Mouse (Mus musculus): Measurements from ENCODE around the gene Srms. TPM values are rescaled to one million over a fixed set of nuclear protein-coding genes. Genes with fewer than 3 reads are reported as not detected.

The Srms gene
- polyA plus RNA-seq, 1 experiment, result 0.50 TPM

- peaks cover 2% of the 10 kb centered on the region; the same call in 1 of the 2 replicates for H3K4me1 ChIP-seq (ENCODE audit: control insufficient read depth, insufficient read depth, low read length)
- peak overlapping the region; percentile 24; the same call in 1 of the 2 replicates for H3K27ac ChIP-seq (ENCODE audit: insufficient read depth, low read length)
- TF ChIP-seq POLR2A (IDR thresholded peaks at IDR 0.05; ENCODE audit: extremely low read depth, insufficient read depth, low read length) (no peak), CTCF (IDR thresholded peaks at IDR 0.05; ENCODE audit: extremely low read depth, insufficient read depth, low read length) (peak; percentile 94)
- H3K4me3 ChIP-seq (ENCODE audit: insufficient read depth, low read length), result peak overlapping the region; percentile 57
These were observed 26.4 kb downstream of the Srms start for GRCm38 (mm10) chr2:181186635-181187034.

GRCm38 (mm10) chr2:181180898-181181297 is 32.1 kb downstream of the Srms start:
- H3K4me3 ChIP-seq (ENCODE audit: insufficient read depth, low read length), result no peak overlapping the region
- H3K4me1 ChIP-seq (ENCODE audit: control insufficient read depth, insufficient read depth, low read length), result no peaks in the 10 kb centered on the region
- no peak overlapping the region for H3K27ac ChIP-seq (ENCODE audit: insufficient read depth, low read length)
- TF ChIP-seq CTCF (IDR thresholded peaks at IDR 0.05; ENCODE audit: extremely low read depth, insufficient read depth, low read length) (no peak), POLR2A (IDR thresholded peaks at IDR 0.05; ENCODE audit: extremely low read depth, insufficient read depth, low read length) (no peak)

DNA sequence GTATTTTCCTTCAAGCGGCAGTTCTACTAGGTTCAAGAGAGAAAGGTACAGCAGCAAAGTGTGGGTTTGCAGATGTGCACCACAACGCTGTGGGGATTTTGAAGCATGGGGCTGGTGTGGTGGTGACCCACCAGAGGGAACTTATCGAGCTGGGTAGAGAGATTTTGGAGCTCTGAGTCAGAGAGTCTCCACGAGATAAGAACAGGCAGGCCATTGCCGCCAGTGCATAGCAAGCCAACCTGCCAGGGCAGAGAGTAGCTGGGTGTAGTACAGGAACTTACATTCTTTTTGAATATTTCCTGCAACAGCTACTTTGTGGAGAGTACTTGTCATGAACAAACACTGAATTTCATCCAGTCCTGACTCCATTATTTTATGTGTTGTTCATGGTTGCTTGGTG is 34.5 kb downstream of the Srms start:
- Histone ChIP-seq H3K4me3 (ENCODE audit: insufficient read depth, low read length) (no peak overlapping the region), H3K27ac (ENCODE audit: insufficient read depth, low read length) (no peak overlapping the region), H3K4me1 (ENCODE audit: control insufficient read depth, insufficient read depth, low read length) (no peaks in the 10 kb centered on the region; the same call in 1 of the 2 replicates)
- no peak for TF ChIP-seq CTCF (IDR thresholded peaks at IDR 0.05; ENCODE audit: extremely low read depth, insufficient read depth, low read length)
- no peak for TF ChIP-seq POLR2A (IDR thresholded peaks at IDR 0.05; ENCODE audit: extremely low read depth, insufficient read depth, low read length)

- Histone ChIP-seq H3K4me1 (ENCODE audit: control insufficient read depth, insufficient read depth, low read length) (no peaks in the 10 kb centered on the region; the same call in 1 of the 2 replicates), H3K27ac (ENCODE audit: insufficient read depth, low read length) (no peak overlapping the region), H3K4me3 (ENCODE audit: insufficient read depth, low read length) (no peak overlapping the region)
- no peak for TF ChIP-seq POLR2A (IDR thresholded peaks at IDR 0.05; ENCODE audit: extremely low read depth, insufficient read depth, low read length)
- no peak for TF ChIP-seq CTCF (IDR thresholded peaks at IDR 0.05; ENCODE audit: extremely low read depth, insufficient read depth, low read length)
These were observed 35.0 kb downstream of the Srms start for GRCm38 (mm10) chr2:181178015-181178414.

- no peaks in the 10 kb centered on the region; the same call in 1 of the 2 replicates for H3K4me1 ChIP-seq (ENCODE audit: control insufficient read depth, insufficient read depth, low read length)
- H3K4me3 ChIP-seq (ENCODE audit: insufficient read depth, low read length), result no peak overlapping the region
- TF ChIP-seq POLR2A (IDR thresholded peaks at IDR 0.05; ENCODE audit: extremely low read depth, insufficient read depth, low read length) (no peak), CTCF (IDR thresholded peaks at IDR 0.05; ENCODE audit: extremely low read depth, insufficient read depth, low read length) (no peak)
- H3K27ac ChIP-seq (ENCODE audit: insufficient read depth, low read length), result no peak overlapping the region; the same call in 1 of the 2 replicates
These were observed 38.3 kb downstream of the Srms start for GRCm38 (mm10) chr2:181174646-181175045.

- Histone ChIP-seq H3K27ac (ENCODE audit: insufficient read depth, low read length) (no peak overlapping the region), H3K4me3 (ENCODE audit: insufficient read depth, low read length) (no peak overlapping the region), H3K4me1 (ENCODE audit: control insufficient read depth, insufficient read depth, low read length) (no peaks in the 10 kb centered on the region)
- TF ChIP-seq POLR2A (IDR thresholded peaks at IDR 0.05; ENCODE audit: extremely low read depth, insufficient read depth, low read length) (no peak), CTCF (IDR thresholded peaks at IDR 0.05; ENCODE audit: extremely low read depth, insufficient read depth, low read length) (no peak)
These were observed 46.5 kb downstream of the Srms start for GRCm38 (mm10) chr2:181166469-181166868.

- H3K4me1 ChIP-seq (ENCODE audit: control insufficient read depth, insufficient read depth, low read length), result peaks cover 14% of the 10 kb centered on the region
- H3K27ac ChIP-seq (ENCODE audit: insufficient read depth, low read length), result no peak overlapping the region
- H3K4me3 ChIP-seq (ENCODE audit: insufficient read depth, low read length), result no peak overlapping the region
- no peak for TF ChIP-seq POLR2A (IDR thresholded peaks at IDR 0.05; ENCODE audit: extremely low read depth, insufficient read depth, low read length)
- no peak for TF ChIP-seq CTCF (IDR thresholded peaks at IDR 0.05; ENCODE audit: extremely low read depth, insufficient read depth, low read length)
These were observed 52.2 kb downstream of the Srms start for GRCm38 (mm10) chr2:181160821-181161220.

DNA sequence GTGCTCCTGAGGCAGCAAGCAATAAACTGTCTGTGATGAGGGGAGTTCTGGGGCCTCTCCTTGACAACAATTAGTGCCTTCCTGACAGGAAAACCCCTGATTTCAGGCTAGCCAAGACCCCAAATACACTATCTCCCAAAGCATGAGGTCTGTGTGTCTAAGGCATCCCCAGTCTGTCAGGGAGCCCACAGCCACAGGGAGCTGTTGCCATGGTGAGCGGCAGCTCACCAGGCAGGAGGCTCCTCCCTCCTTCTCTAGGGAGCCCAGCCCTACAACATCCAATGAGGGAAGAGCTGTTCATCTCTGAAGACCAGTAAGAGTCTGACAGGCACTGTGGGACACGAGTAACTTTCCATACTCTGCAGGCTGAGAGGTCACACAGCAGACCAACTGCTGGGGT is 53.2 kb downstream of the Srms start:
- Histone ChIP-seq H3K4me3 (ENCODE audit: insufficient read depth, low read length) (no peak overlapping the region; the same call in 1 of the 2 replicates), H3K27ac (ENCODE audit: insufficient read depth, low read length) (peak overlapping the region; percentile 96), H3K4me1 (ENCODE audit: control insufficient read depth, insufficient read depth, low read length) (peaks cover 14% of the 10 kb centered on the region)
- TF ChIP-seq POLR2A (IDR thresholded peaks at IDR 0.05; ENCODE audit: extremely low read depth, insufficient read depth, low read length) (peak; percentile 86), CTCF (IDR thresholded peaks at IDR 0.05; ENCODE audit: extremely low read depth, insufficient read depth, low read length) (no peak)

DNA sequence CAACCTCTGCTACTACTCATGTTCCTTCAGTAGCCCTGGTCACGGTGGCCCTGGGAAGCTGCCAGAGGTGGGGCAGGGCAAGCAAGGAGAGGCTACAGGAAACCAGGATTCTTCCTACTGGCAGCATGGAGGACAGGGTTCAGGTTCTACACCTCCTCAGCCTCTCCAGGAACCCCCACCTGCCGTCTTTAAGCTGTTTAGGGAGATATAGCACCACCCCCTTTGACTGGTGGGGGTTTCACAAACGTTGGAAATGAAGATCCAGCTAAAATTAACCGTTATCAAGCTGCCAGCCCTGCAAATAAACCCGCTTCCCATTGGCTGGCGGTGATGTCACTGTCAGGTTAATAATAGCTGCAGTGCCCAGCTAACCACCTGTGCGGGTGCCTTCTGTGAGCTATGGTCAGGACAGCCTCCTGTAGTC is 53.9 kb downstream of the Srms start:
- TF ChIP-seq POLR2A (IDR thresholded peaks at IDR 0.05; ENCODE audit: extremely low read depth, insufficient read depth, low read length) (no peak), CTCF (IDR thresholded peaks at IDR 0.05; ENCODE audit: extremely low read depth, insufficient read depth, low read length) (no peak)
- peak overlapping the region; percentile 96 for H3K27ac ChIP-seq (ENCODE audit: insufficient read depth, low read length)
- H3K4me3 ChIP-seq (ENCODE audit: insufficient read depth, low read length), result no peak overlapping the region
- H3K4me1 ChIP-seq (ENCODE audit: control insufficient read depth, insufficient read depth, low read length), result peaks cover 14% of the 10 kb centered on the region

GRCm38 (mm10) chr2:181158471-181158870 is 54.5 kb downstream of the Srms start:
- no peak for TF ChIP-seq POLR2A (IDR thresholded peaks at IDR 0.05; ENCODE audit: extremely low read depth, insufficient read depth, low read length)
- no peak for TF ChIP-seq CTCF (IDR thresholded peaks at IDR 0.05; ENCODE audit: extremely low read depth, insufficient read depth, low read length)
- no peak overlapping the region for H3K4me3 ChIP-seq (ENCODE audit: insufficient read depth, low read length)
- peak overlapping the region; percentile 88 for H3K27ac ChIP-seq (ENCODE audit: insufficient read depth, low read length)
- peaks cover 14% of the 10 kb centered on the region for H3K4me1 ChIP-seq (ENCODE audit: control insufficient read depth, insufficient read depth, low read length)
